Comparison of ENCODE assay signal across 8 mouse cellular contexts in genomic region chr15:91049496-91050441, GRCm38 (mm10). TPM values are rescaled to one million over a fixed set of nuclear protein-coding genes. Genes with fewer than 3 reads are reported as not detected.
DNase-seq lines count a peak whose midpoint lies in the region; ATAC-seq lines count a peak whose summit lies in the region.

Kif21a (minus strand) TSS chr15:91049948.

- 3% methylated on average over 67 of the region's 89 CpGs for WGBS in liver, embryonic 15.5 days (ENCODE audit: insufficient replicate concordance)
- 1% methylated on average over 67 of the region's 89 CpGs for WGBS in neural tube, embryonic 13.5 days

- intact Hi-C loops in heart, postnatal 25 days (cut with DNase I), result no loop called here

- peak within 1 kb of the TSS; percentile 66 for H3K4me3 ChIP-seq in liver, embryonic 15.5 days (replicated peaks)
- H3K4me3 ChIP-seq in neural tube, embryonic 13.5 days, result peak within 1 kb of the TSS; percentile 95

- DNase-seq in NIH3T3 (ENCODE audit: low read depth), result peak; percentile 87
- DNase-seq in cerebellum, adult 18-20 months, result peak; percentile 90 to 95
- peak; percentile 35 for DNase-seq in forelimb bud, embryonic 11.5 days (ENCODE audit: low read depth, low spot score)
- DNase-seq in heart, postnatal 25 days (ENCODE audit: low spot score), result peak; percentile 31
- DNase-seq in layer of hippocampus, adult 18-20 months (ENCODE audit: low spot score in 2 of 2), result peak; percentile 70 to 79
- DNase-seq in urinary bladder, adult 2 months (ENCODE audit: low spot score), result peak; percentile 71

- H3K4me1 ChIP-seq in liver, embryonic 15.5 days (replicated peaks), result peaks cover 7% of the 10 kb centered on the region
- H3K4me1 ChIP-seq in neural tube, embryonic 13.5 days (replicated peaks), result peaks cover 44% of the 10 kb centered on the region

- peaks cover 22% of the 10 kb centered on the region for H3K27me3 ChIP-seq in liver, embryonic 15.5 days
- H3K27me3 ChIP-seq in neural tube, embryonic 13.5 days, result no peaks in the 10 kb centered on the region

- peak within 1 kb of the TSS; percentile 60 for H3K9ac ChIP-seq in liver, embryonic 15.5 days
- peak within 1 kb of the TSS; percentile 99 for H3K9ac ChIP-seq in neural tube, embryonic 13.5 days

- peak within 1 kb of the TSS; percentile 86 for H3K4me2 ChIP-seq in liver, embryonic 15.5 days
- peak within 1 kb of the TSS; percentile 80 for H3K4me2 ChIP-seq in neural tube, embryonic 13.5 days

- no peaks in the 10 kb centered on the region for H3K36me3 ChIP-seq in liver, embryonic 15.5 days (replicated peaks)
- no peaks in the 10 kb centered on the region for H3K36me3 ChIP-seq in neural tube, embryonic 13.5 days

- ATAC-seq in liver, embryonic 15.5 days (ENCODE audit: insufficient read depth), result peak; percentile 86
- peak; percentile 94 for ATAC-seq in neural tube, embryonic 13.5 days (ENCODE audit: low read depth)

- peak within 1 kb of the TSS; percentile 78 for H3K27ac ChIP-seq in liver, embryonic 15.5 days (replicated peaks)
- peak within 1 kb of the TSS; percentile 100 for H3K27ac ChIP-seq in neural tube, embryonic 13.5 days (replicated peaks)

- H3K9me3 ChIP-seq in liver, embryonic 15.5 days (replicated peaks), result no peaks in the 10 kb centered on the region
- H3K9me3 ChIP-seq in neural tube, embryonic 13.5 days, result no peaks in the 10 kb centered on the region

RNA-seq across cellular contexts. Expression of gene Kif21a, which starts in this region (rescaled TPM):
- total RNA-seq in heart, postnatal 25 days (2021), result 10 to 100 TPM; 14.1 to 15.8 TPM
- 100 to 1,000 TPM; 131 to 133 TPM for total RNA-seq in layer of hippocampus, adult 18-20 months (2021)
- 2.0 and 2.3 TPM in 2 replicates for polyA plus RNA-seq in liver, embryonic 15.5 days (2015; fragmentation: Nextera tagmentation; extraction: Ambion mirVana)
- 42.0 and 46.0 TPM in 2 replicates for polyA plus RNA-seq in neural tube, embryonic 13.5 days (2015; fragmentation: Nextera tagmentation; extraction: Ambion mirVana)
- polyA plus RNA-seq in urinary bladder, adult 2 months (2012; rRNA removed), result 7.5 and 8.7 TPM in 2 replicates

Comparison
In these comparisons a context has a peak if more than half of its experiments do, and no peak if none do; other contexts are left out.
1. Peak in every context shown above with its lines: DNase-seq, ATAC-seq, H3K4me3 ChIP-seq and H3K27ac ChIP-seq.
2. RNA of gene Kif21a (total RNA-seq): 131 to 133 TPM in layer of hippocampus, adult 18-20 months; 14.1 to 15.8 TPM in heart, postnatal 25 days; every median in the first group is over 4 times any median in the second.
3. DNase-seq: peak in every context shown above with its lines; median percentile 92 in cerebellum, adult 18-20 months; 87 in NIH3T3; 74 in layer of hippocampus, adult 18-20 months; 71 in urinary bladder, adult 2 months; 35 in forelimb bud, embryonic 11.5 days; 31 in heart, postnatal 25 days.